Mouse (Mus musculus): ENCODE measurements around the gene Fancl.
"Not testable (repeated sequence)": the region's sequence is repeated elsewhere in the genome, so short reads cannot be mapped to it uniquely, and the experiment has no call there.

The Fancl gene

GRCm38 (mm10) chr11:26385971-26386370 lies at the start of gene Fancl:
Gene Fancl, plus strand, starts transcription at chr11:26386135.
- DNase-seq, result no peak

- no peak for DNase-seq
Measured at GRCm38 (mm10) chr11:26336848-26337247, 49.1 kb upstream of the Fancl start.

- not testable (repeated sequence) for DNase-seq
Measured at GRCm38 (mm10) chr11:26370176-26370575, 15.8 kb upstream of the Fancl start.

- not testable (repeated sequence) for DNase-seq
Measured at GRCm38 (mm10) chr11:26371980-26372379, 14.0 kb upstream of the Fancl start.

GRCm38 (mm10) chr11:26374132-26374531 lies 11.8 kb upstream of the Fancl start:
- DNase-seq, result no peak

- DNase-seq, result no peak
Measured at GRCm38 (mm10) chr11:26378074-26378473, 7.9 kb upstream of the Fancl start.

GRCm38 (mm10) chr11:26381499-26381898 lies 4.4 kb upstream of the Fancl start:
- no peak for DNase-seq

GRCm38 (mm10) chr11:26386678-26387077 lies 743 bp downstream of the Fancl start:
- DNase-seq, result no peak

- DNase-seq, result peak; percentile 95
Measured at GRCm38 (mm10) chr11:26387087-26387611, 1.2 kb downstream of the Fancl start.

- no peak for DNase-seq
Measured at GRCm38 (mm10) chr11:26395561-26395960, 9.6 kb downstream of the Fancl start.

- no peak for DNase-seq
Measured at GRCm38 (mm10) chr11:26412972-26413371, 27.0 kb downstream of the Fancl start.

- DNase-seq, result no peak
Measured at GRCm38 (mm10) chr11:26421472-26421871, 35.5 kb downstream of the Fancl start.

- no peak for DNase-seq
Measured at GRCm38 (mm10) chr11:26434229-26434628, 48.3 kb downstream of the Fancl start.

- peak; percentile 56 for DNase-seq
Measured at GRCm38 (mm10) chr11:26437818-26438217, 51.9 kb downstream of the Fancl start.

- DNase-seq, result no peak
Measured at GRCm38 (mm10) chr11:26441121-26441520, 55.2 kb downstream of the Fancl start.

GRCm38 (mm10) chr11:26444374-26444773 lies 58.4 kb downstream of the Fancl start:
- DNase-seq, result no peak

- DNase-seq, result no peak
Measured at GRCm38 (mm10) chr11:26449789-26450188, 63.9 kb downstream of the Fancl start.

- DNase-seq, result no peak
Measured at GRCm38 (mm10) chr11:26450636-26451035, 64.7 kb downstream of the Fancl start.

- DNase-seq, result no peak
Measured at GRCm38 (mm10) chr11:26451228-26451627, 65.3 kb downstream of the Fancl start.

GRCm38 (mm10) chr11:26452693-26453092 lies 66.8 kb downstream of the Fancl start:
- DNase-seq, result no peak

- no peak for DNase-seq
Measured at GRCm38 (mm10) chr11:26454081-26454480, 68.1 kb downstream of the Fancl start.

GRCm38 (mm10) chr11:26477037-26477739 lies 91.3 kb downstream of the Fancl start:
- DNase-seq, result no peak

- no peak for DNase-seq
Measured at GRCm38 (mm10) chr11:26481691-26482242, 95.8 kb downstream of the Fancl start.

GRCm38 (mm10) chr11:26489761-26490466 lies 104.0 kb downstream of the Fancl start:
- no peak for DNase-seq

All from thymus, postnatal 14 days (tissue).